Mouse (Mus musculus): ENCODE results near the gene Prrg2. TPM values are rescaled to one million over a fixed set of nuclear protein-coding genes. Genes with fewer than 3 reads are reported as not detected.

The Prrg2 gene
- total RNA-seq, 2 experiments from 2014 or later = 6.9 to 10.1 TPM

- DNase-seq (ENCODE audit: low spot score in 2 of 2) = no peak
Observed at GRCm38 (mm10) chr7:45014096-45014451, 48.4 kb downstream of the Prrg2 start.

GRCm38 (mm10) chr7:45013366-45014095 is 48.9 kb downstream of the Prrg2 start:
- DNase-seq (ENCODE audit: low spot score in 2 of 2) = no peak

- no peak for DNase-seq (ENCODE audit: low spot score in 2 of 2)
Observed at GRCm38 (mm10) chr7:45012824-45013223, 49.7 kb downstream of the Prrg2 start.

GRCm38 (mm10) chr7:45012011-45012410 is 50.5 kb downstream of the Prrg2 start:
- DNase-seq (ENCODE audit: low spot score in 2 of 2) = no peak

GRCm38 (mm10) chr7:45008411-45008810 is 54.1 kb downstream of the Prrg2 start:
- no peak for DNase-seq (ENCODE audit: low spot score in 2 of 2)

- no peak for DNase-seq (ENCODE audit: low spot score in 2 of 2)
Observed at GRCm38 (mm10) chr7:45007846-45008245, 54.6 kb downstream of the Prrg2 start.

- DNase-seq (ENCODE audit: low spot score in 2 of 2) = no peak
Observed at GRCm38 (mm10) chr7:45007141-45007540, 55.3 kb downstream of the Prrg2 start.

- no peak for DNase-seq (ENCODE audit: low spot score in 2 of 2)
Observed at GRCm38 (mm10) chr7:45006503-45006902, 56.0 kb downstream of the Prrg2 start.

GRCm38 (mm10) chr7:45005321-45005992 is 57.0 kb downstream of the Prrg2 start:
- no peak for DNase-seq (ENCODE audit: low spot score in 2 of 2)

GRCm38 (mm10) chr7:45004546-45004945 is 57.9 kb downstream of the Prrg2 start:
- DNase-seq (ENCODE audit: low spot score in 2 of 2) = no peak

Small RNA genes within 50 kb of the gene (microRNA-seq; reads per million reads assigned to microRNA genes)
- 2.2 reads per million in 2 experiments for gene Mir7054

Other genes with a start within 250 kb of the Prrg2 start
- 10 to 100 TPM; 34.2 to 35.2 TPM for gene Nup62, start 246.6 kb downstream of the Prrg2 start, total RNA-seq (2021)
- 1 to 10 TPM; 1.1 to 2.0 TPM for gene Il4i1, start 246.3 kb downstream of the Prrg2 start, total RNA-seq (2021)
- 10 to 100 TPM; 28.0 to 29.1 TPM for gene Atf5, start 246.0 kb downstream of the Prrg2 start, total RNA-seq (2021)
- 10 to 100 TPM; 85.8 to 95.5 TPM for gene Akt1s1, start 213.7 kb downstream of the Prrg2 start, total RNA-seq (2021)
- 10 to 100 TPM; 41.2 to 53.3 TPM for gene Tbc1d17, start 213.6 kb downstream of the Prrg2 start, total RNA-seq (2021)
- 10 to 100 TPM; 32.6 to 38.4 TPM for gene Pnkp, start 205.5 kb downstream of the Prrg2 start, total RNA-seq (2021)
- gene Ptov1, start 192.9 kb downstream of the Prrg2 start, total RNA-seq (2021) = 100 to 1,000 TPM; 278 to 304 TPM
- 100 to 1,000 TPM; 107 to 114 TPM for gene Med25, start 170.0 kb downstream of the Prrg2 start, total RNA-seq (2021)
- gene Fuz, start 166.6 kb downstream of the Prrg2 start, total RNA-seq (2021) = 10 to 100 TPM; 17.9 to 19.4 TPM
- 100 to 1,000 TPM; 261 to 290 TPM for gene Ap2a1, start 133.2 kb downstream of the Prrg2 start, total RNA-seq (2021)
- gene Tsks, start 119.5 kb downstream of the Prrg2 start, total RNA-seq (2021) = under 1 TPM; 0.25 to 0.64 TPM
- 100 to 1,000 TPM in 1 of 2 experiments, 10 to 100 TPM in 1; 99.2 to 101 TPM for gene Cpt1c, start 87.8 kb downstream of the Prrg2 start, total RNA-seq (2021)
- 100 to 1,000 TPM; 232 to 248 TPM for gene Prmt1, start 76.1 kb downstream of the Prrg2 start, total RNA-seq (2021)
- 10 to 100 TPM; 38.1 to 42.5 TPM for gene Irf3, start 65.0 kb downstream of the Prrg2 start, total RNA-seq (2021)
- 1 to 10 TPM; 5.4 to 5.5 TPM for gene Bcl2l12, start 64.0 kb downstream of the Prrg2 start, total RNA-seq (2021)
- gene Scaf1, start 46.3 kb downstream of the Prrg2 start, total RNA-seq (2021) = 100 to 1,000 TPM; 141 to 145 TPM
- gene Rras, start 44.7 kb downstream of the Prrg2 start, total RNA-seq (2021) = 10 to 100 TPM; 12.2 to 12.3 TPM
- gene Prr12, start 9.8 kb downstream of the Prrg2 start, total RNA-seq (2021) = 10 to 100 TPM; 69.1 to 70.3 TPM
- 10 to 100 TPM; 47.2 to 51.6 TPM for gene Nosip, start 248 bp downstream of the Prrg2 start, total RNA-seq (2021)
- 10 to 100 TPM; 11.4 to 11.9 TPM for gene Rcn3, start 29.5 kb upstream of the Prrg2 start, total RNA-seq (2021)
- gene Fcgrt, start 41.2 kb upstream of the Prrg2 start, total RNA-seq (2021) = 10 to 100 TPM; 17.9 to 23.1 TPM
- gene Rps11, start 61.8 kb upstream of the Prrg2 start, total RNA-seq (2021) = 100 to 1,000 TPM; 456 to 554 TPM
- gene Rpl13a, start 66.1 kb upstream of the Prrg2 start, total RNA-seq (2021) = 100 to 1,000 TPM; 946 to 985 TPM
- not detected for gene Gm45713, start 73.6 kb upstream of the Prrg2 start, total RNA-seq (2021)
- gene Flt3l, start 73.8 kb upstream of the Prrg2 start, total RNA-seq (2021) = 1 to 10 TPM; 4.3 to 6.0 TPM
- 10 to 100 TPM; 60.7 to 63.1 TPM for gene Pih1d1, start 91.6 kb upstream of the Prrg2 start, total RNA-seq (2021)
- 10 to 100 TPM; 12.2 to 17.3 TPM for gene Aldh16a1, start 91.9 kb upstream of the Prrg2 start, total RNA-seq (2021)
- gene Slc17a7, start 101.3 kb upstream of the Prrg2 start, total RNA-seq (2021) = 1,000 to 10,000 TPM; 1,094 to 1,136 TPM
- gene Gfy, start 116.9 kb upstream of the Prrg2 start, total RNA-seq (2021) = under 1 TPM; 0.18 to 0.43 TPM
- not detected for gene Pth2, start 118.3 kb upstream of the Prrg2 start, total RNA-seq (2021)
- gene Ccdc155, start 142.2 kb upstream of the Prrg2 start, total RNA-seq (2021) = 1 to 10 TPM; 2.2 to 2.9 TPM
- gene Dkkl1, start 149.5 kb upstream of the Prrg2 start, total RNA-seq (2021) = 10 to 100 TPM in 1 of 2 experiments, 1 to 10 TPM in 1; 8.3 to 10.7 TPM
- 10 to 100 TPM; 12.5 to 13.7 TPM for gene Tead2, start 153.1 kb upstream of the Prrg2 start, total RNA-seq (2021)
- gene Cd37, start 176.4 kb upstream of the Prrg2 start, total RNA-seq (2021) = 1 to 10 TPM; 4.6 to 5.0 TPM
- 1 to 10 TPM; 1.0 to 1.2 TPM for gene Slc6a16, start 178.4 kb upstream of the Prrg2 start, total RNA-seq (2021)
- gene Slc6a21, start 214.8 kb upstream of the Prrg2 start, total RNA-seq (2021) = not detected